Mouse (Mus musculus) spleen, postnatal 10 days (tissue): ENCODE measurements at regions not wholly inside any gene's neighbourhood (a gene's known extent, or its start where the extent isn't known, plus 50 kb on each side); places are given as distances from the start of the nearest gene placed in this dataset.

ENCODE experiments used
- DNase-seq, 2 experiments: peaks; one replicate each; pipeline ENCODE4 v3.0.0; 2021 to 2022; ENCODE audit warnings: low spot score in 2 of 2

DNA sequence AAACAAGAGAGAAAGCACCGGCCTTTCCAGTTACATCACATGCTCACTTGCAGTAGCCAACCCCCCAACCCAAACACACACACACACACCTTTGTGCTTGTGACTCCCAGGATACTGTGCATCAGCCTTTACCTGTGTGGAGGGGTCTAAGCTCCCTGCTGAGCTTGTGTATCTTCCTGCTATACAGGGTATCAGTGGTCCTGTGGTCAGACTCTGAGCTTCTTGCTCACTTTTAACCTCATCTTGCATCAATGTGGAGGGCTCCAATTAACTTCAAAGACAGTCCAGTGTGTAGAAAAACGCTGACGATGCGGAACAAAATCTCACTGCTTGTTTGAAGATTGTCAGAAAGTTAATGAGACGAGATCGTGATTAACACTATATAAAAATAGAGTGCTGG is 71.4 kb upstream of the Gypa start:
- DNase-seq: no peak

DNA sequence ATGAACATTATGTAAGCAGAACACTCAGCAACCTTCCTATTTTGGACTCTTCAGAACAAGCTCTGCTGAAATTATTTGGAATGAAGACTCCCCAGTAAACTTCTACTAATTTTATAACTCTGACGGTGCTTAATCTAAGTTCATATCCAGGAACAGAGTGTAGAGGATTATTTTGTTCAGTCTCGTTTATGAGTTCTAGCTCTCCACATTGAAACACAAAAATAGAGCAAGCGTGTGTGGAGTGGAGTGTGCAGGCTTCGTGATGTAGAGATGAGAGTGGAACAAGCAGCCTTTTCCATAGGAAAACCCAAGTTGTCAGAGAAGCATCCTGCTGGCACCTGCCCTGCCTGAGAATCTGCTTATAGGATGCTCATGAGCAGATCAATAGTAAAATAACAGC is 77.5 kb upstream of the Gypa start:
- no peak for DNase-seq

GRCm38 (mm10) chr8:80399594-80400207 is 93.9 kb upstream of the Gypa start:
- DNase-seq: no peak

DNA sequence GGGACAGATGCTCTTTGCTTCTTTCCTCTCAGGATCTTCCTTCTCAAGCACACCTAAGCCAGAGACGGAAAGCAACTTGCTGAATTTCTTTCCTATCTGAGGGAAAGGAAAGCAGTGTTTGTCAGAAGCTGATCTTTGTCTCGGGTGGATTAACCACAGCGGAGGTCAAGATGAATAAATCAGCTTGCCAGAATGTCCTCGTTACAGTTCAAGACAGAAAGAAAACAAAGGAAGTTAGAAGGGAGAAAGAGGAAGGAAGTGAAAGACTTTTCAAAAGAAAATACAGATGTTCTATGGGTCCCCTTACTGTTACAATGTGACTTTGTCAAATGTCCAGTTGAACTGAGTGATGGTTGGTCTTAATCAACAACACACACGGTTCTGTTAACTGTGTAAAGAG is 98.6 kb upstream of the Gypa start:
- DNase-seq: no peak

GRCm38 (mm10) chr8:80393111-80393510 is 100.5 kb upstream of the Gypa start:
- DNase-seq: no peak

- no peak for DNase-seq
Measured at GRCm38 (mm10) chr8:80369221-80369620, 124.4 kb upstream of the Gypa start.

GRCm38 (mm10) chr8:80364059-80364458 is 129.5 kb upstream of the Gypa start:
- DNase-seq: peak in 1 of 2 experiments; percentile 27

DNA sequence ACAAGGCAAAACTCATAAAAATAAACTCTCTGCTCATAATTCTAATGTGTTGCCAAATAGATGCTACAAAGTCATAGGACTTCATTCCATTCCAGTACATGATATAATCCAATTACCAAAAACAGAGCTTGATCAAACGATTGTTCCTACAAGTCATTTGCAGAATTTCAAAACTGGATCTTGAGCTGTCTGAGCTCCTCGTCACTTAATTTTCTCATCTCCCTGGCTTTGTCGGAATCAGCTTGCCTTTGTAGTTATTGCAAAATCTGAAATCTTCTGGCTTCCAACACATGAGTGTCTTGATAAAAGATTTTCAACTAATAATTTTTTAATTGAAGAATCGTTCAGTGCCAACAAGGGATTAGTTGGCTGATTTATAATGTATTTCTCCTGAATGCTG is 150.3 kb upstream of the Gypa start:
- DNase-seq: no peak

GRCm38 (mm10) chr8:80337872-80338271 is 155.7 kb upstream of the Gypa start:
- no peak for DNase-seq

DNA sequence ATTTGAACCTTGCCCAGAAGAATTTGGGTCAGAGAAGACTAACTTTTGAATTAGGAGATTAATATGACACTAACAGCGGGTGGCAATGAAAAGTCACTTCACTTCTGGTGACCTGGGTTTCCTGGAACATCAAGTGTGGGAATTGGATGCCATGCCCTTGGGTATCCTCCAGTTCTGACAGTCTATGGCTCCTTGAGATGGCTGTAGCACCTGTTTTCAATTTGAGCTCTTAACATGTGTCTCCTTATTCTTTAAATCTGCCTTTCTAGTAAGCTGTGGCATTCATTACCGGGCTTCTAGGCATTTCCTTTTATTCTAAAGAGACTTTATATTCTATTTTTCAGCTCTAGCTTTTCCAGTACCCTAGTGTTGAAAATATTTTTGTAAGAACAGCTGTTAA is 164.9 kb upstream of the Gypa start:
- DNase-seq: no peak

GRCm38 (mm10) chr8:80325859-80326258 is 167.7 kb upstream of the Gypa start:
- DNase-seq: no peak

GRCm38 (mm10) chr8:80325132-80325531 is 168.4 kb upstream of the Gypa start:
- no peak for DNase-seq

DNA sequence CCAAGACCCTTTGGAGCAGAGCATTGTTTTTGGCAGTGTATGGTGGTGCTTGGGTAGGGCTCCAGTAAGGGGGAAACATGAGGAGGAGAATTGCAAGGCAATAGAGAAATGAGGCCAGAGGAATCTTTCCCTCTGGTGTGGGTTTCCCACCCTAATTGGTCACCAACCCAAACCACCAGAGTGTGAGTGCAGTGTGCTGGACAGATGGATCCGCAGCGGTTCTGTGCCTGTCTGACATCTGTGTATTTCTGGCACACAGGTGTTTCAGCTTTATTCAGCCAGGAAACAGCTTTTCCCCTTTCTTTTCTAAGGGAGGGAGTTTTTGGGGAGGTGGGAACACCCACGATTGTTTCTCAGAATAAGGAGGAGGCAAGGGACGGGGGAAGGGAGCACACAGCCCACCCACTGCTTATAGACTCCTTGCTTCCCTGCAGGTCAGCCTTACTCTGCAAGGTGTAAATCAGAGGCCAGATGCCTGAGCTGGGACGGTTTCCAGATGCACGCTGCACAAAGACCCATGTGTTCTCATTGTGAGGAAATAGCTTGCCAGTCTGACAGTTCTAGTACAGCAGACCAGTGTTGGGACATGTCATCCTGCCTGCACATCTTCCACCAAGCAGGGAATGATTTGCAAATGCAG is 175.2 kb upstream of the Gypa start:
- no peak for DNase-seq

DNA sequence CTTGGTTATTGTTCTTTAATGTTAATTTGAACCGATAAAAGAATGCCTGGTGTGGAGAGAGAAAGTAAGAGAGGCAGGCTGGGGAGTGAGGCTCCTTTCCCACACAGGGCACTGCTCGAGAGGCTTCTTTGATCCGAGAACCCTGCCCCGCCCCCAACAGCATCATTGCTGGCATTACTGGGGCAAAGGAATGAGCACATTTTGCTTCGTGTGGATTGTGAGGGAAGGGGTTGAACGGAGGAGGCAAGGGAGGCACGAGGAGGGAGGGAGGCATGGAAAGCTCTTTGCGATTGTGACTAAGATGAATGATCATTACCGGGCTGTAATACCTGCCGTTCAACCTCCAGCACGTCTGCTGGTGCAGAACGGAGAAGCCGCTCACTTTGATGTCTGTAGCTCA is 178.2 kb upstream of the Gypa start:
- DNase-seq: peak in 1 of 2 experiments; percentile 47

DNA sequence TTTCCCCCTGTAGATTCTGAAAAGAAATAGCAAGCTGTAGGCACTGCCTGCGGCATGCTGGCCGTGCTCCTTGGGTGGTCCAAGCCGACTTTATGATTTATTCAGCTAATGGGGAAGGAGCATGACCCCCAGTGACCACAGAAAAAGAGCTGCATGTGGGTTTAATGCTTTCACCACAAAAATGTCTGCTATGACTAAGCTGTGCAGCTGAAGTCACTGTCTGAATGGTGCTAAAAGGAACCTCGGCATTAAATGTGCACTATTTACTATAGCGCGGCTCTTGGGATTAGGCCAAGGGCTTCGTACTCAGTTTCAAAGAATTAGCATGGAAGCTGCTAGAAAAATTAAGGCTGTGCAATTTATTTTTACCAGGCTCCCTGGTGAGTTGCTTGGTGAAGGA is 178.8 kb upstream of the Gypa start:
- no peak for DNase-seq

- DNase-seq: no peak
Measured at GRCm38 (mm10) chr8:80313883-80314635, 179.5 kb upstream of the Gypa start.

DNA sequence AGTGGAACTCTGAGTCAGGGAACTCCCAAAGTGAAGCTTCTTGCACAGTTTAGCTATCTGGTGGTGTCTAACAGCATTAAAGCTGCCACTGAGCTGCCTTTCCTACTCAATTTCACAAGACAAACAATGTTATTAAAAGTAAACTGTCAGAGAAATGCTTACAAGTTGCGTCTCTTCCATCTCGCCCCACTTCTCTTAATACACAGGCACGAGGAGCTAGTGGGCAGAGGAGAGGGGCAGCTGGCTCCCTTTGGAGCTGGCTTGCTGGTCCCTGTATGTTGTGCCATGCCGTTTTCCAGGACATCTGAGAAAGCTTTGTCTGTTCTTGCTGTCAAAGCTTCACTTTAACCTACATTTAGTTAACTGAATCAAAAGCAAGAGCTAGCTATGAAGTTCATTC is 185.8 kb upstream of the Gypa start:
- no peak for DNase-seq

DNA sequence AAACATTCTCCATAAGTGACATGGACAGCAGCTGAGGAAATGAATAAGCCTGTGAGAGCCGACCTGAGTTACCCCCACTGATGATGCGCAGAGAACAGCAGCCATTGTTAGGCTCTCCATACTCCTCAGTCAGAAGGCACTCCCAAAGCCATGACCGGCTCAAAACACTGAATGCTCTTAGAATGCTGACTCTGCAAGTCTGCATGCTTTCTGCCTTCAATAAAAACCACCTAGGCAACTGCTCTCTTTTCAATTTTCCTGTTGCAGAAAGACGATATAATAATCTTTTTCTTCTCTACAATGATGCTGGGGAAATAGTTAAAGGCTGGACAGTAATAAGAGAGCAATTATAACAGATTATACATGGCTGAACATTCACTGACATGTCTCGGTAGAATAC is 195.0 kb upstream of the Gypa start:
- DNase-seq: no peak

- DNase-seq: no peak
Measured at GRCm38 (mm10) chr8:80290311-80290710, 203.3 kb upstream of the Gypa start.

GRCm38 (mm10) chr8:80289282-80289681 is 204.3 kb upstream of the Gypa start:
- no peak for DNase-seq

DNA sequence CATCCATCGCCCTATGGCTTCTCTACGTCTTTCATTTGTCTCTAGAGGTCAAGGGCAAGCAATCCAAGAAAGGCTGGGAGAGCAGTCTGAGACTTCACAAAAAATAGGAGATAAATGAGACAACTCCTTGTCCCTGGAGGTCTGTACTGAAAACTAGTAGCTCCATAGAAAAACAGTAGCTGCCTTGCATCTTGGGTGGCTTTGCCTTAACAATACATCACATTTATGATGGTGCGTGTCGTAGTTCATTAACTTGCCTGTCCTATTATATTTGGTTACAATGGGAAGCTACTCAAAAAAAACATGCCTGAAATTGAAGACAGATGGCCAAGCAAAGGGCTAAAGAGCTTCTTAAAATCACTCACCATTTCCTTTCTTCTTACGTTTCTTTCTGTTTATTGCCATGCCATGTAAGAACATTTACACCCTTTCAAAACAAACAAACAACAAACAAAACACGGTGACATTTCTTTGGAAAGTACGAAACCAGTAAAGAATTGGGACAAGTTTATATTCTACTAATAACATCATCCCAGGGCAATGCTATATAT is 211.2 kb upstream of the Hhip start:
- DNase-seq: no peak

DNA sequence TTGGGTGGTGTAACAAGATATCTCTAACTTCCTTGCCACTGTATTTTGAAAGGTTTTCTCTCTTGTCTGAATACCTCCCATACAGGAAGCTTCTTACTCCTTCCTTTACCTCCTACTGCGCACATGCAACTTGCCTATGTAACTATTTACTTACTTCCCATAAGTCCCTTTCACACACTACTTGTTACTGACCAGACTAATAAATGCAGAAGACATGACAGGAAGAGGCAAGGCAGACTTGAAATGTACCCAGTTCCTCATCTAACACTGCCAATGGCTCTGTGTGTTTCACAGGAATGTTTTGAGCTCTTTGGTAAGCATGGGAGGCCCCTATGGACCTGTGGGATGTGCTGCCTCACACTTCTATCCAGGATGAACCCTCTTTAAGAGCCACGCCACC is 207.1 kb upstream of the Hhip start:
- DNase-seq: no peak

GRCm38 (mm10) chr8:80263468-80263945 is 205.7 kb upstream of the Hhip start:
- DNase-seq: no peak
